Mouse (Mus musculus) midbrain, embryonic 11.5 days (tissue): ENCODE measurements around the gene Gm42715. TPM values are rescaled to one million over a fixed set of nuclear protein-coding genes. Genes with fewer than 3 reads are reported as not detected.
A peak's percentile ranks its signal among the peaks of the same experiment; 100 is the strongest.

Source experiments
- ATAC-seq: fragments of 200-750 bp; cut with Nextera tagmentation; 2 replicates; pipeline ENCODE4 v1.8.0; 2017; ENCODE audit warnings: moderate TSS enrichment, moderate library complexity; ENCODE audit not compliant: low FRiP score
- DNase-seq: peaks from one replicate; pipeline ENCODE4 v3.0.0; 2015; ENCODE audit warnings: low spot score; ENCODE audit errors: missing footprints
- H3K27ac ChIP-seq: fragments of 300-500 bp; sonication (generic); 2 replicates; pipeline ENCODE4 v1.5.1; 2014; ENCODE audit warnings: low read depth, low read length
- H3K27me3 ChIP-seq: fragments of 300-500 bp; sonication (generic); 2 replicates; pipeline ENCODE4 v1.6.1; 2014; ENCODE audit warnings: mild to moderate bottlenecking, low read length, moderate library complexity, mixed read lengths; ENCODE audit not compliant: control insufficient read depth, insufficient read depth
- H3K36me3 ChIP-seq: fragments of 300-500 bp; sonication (generic); 2 replicates; pipeline ENCODE4 v1.6.1; 2014; ENCODE audit warnings: mild to moderate bottlenecking, low read length, moderate library complexity, mixed read lengths; ENCODE audit not compliant: control insufficient read depth, insufficient read depth
- H3K4me1 ChIP-seq: fragments of 300-500 bp; sonication (generic); 2 replicates; pipeline ENCODE4 v1.6.1; 2014; ENCODE audit warnings: low read length; ENCODE audit not compliant: control insufficient read depth, insufficient read depth
- H3K4me2 ChIP-seq: fragments of 300-500 bp; sonication (generic); 2 replicates; pipeline ENCODE4 v1.6.1; 2014; ENCODE audit warnings: mild to moderate bottlenecking, moderate library complexity
- H3K4me3 ChIP-seq: fragments of 300-500 bp; sonication (generic); 2 replicates; pipeline ENCODE4 v1.5.1; 2014; ENCODE audit warnings: low read depth, low read length
- H3K9ac ChIP-seq: fragments of 300-500 bp; sonication (generic); 2 replicates; pipeline ENCODE4 v1.6.1; 2014; ENCODE audit warnings: low read length
- H3K9me3 ChIP-seq: fragments of 300-500 bp; sonication (generic); 2 replicates; pipeline ENCODE4 v1.6.1; 2016; ENCODE audit warnings: low read length; ENCODE audit not compliant: control insufficient read depth
- WGBS: fragments of 180-500 bp; shearing (Covaris S2); extraction: QIAGEN DNeasy Blood & Tissue Kit; methylation state at CpG from one replicate; pipeline ENCODE4 v1.1.7; 2014; 5-methylcytosine and 5-hydroxymethylcytosine counted together
- polyA plus RNA-seq: library from polyadenylated mRNA; unstranded; fragments of >200 nt; fragmentation: Nextera tagmentation; extraction: Ambion mirVana; gene quantifications from 2 replicates; pipeline ENCODE4 v1.2.1, GENCODE M21; 2014

Gene Gm42715
- polyA plus RNA-seq, 1 experiment from 2014 or later = 19.2 TPM

GRCm38 (mm10) chr7:127561340-127561858, 42.0 kb downstream of the Gm42715 start, which contains the start of gene Tmem265:
Gene Tmem265 (plus strand): TSS chr7:127561390.
- ATAC-seq = no peak

DNA sequence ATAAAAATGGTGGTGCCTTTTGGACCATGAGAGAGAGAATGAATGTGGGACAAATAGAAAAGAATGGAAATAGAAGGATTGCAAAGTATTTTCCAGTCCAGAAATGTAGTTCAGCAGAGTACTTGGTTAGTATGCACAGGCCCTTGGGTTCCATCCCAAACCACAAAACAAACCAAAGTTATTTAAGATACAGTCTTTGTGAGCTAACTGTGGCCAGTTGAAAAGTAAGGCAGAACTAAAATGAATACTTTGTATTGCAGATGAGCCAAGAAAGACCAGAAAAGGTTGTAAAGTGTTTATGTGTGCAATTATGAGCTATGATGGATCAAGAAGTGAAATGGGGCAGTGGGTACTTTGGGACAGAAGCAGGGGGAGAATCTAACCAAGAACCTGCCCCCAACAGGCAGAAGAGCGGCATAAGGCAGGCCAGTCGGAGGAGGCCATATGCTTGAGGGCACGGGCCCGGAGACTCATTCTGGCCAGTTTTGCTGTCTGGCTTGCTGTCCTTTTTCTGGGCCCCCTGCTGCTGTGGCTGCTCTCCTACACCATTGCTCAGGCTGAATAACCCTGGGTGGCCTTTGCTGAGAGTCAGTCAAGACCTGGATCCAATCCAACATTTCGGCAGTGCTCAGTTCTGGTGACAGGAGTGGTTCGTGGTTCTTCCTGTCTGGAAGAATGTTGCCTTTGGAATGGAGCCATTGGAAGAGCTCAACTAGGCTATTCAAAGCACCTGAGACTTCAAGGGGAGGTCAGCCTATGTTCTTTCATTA, 45.2 kb downstream of the Gm42715 start:
- Histone ChIP-seq H3K4me2 (no peak overlapping the region), H3K27ac (no peak overlapping the region), H3K9ac (no peak overlapping the region), H3K4me3 (no peak overlapping the region), H3K36me3 (peaks cover 14% of the 10 kb centered on the region), H3K9me3 (no peaks in the 10 kb centered on the region), H3K4me1 (no peaks in the 10 kb centered on the region), H3K27me3 (no peaks in the 10 kb centered on the region)
- no peak for ATAC-seq
- WGBS = 93% methylated on average over 6 of the region's 6 CpGs
- no peak for DNase-seq

More at GRCm38 (mm10) chr7:127561340-127561858, 42.0 kb downstream of the Gm42715 start, which contains the start of gene Tmem265:
- DNase-seq = no peak
- H3K4me1 ChIP-seq = no peaks in the 10 kb centered on the region
- H3K9ac ChIP-seq = no peak within 1 kb of the TSS
- peaks cover 30% of the 10 kb centered on the region for H3K36me3 ChIP-seq
- H3K27me3 ChIP-seq = no peaks in the 10 kb centered on the region
- 91% methylated on average over 5 of the region's 5 CpGs for WGBS
- H3K27ac ChIP-seq = no peak within 1 kb of the TSS
- no peaks in the 10 kb centered on the region for H3K9me3 ChIP-seq
- H3K4me2 ChIP-seq = no peak within 1 kb of the TSS
- H3K4me3 ChIP-seq = no peak within 1 kb of the TSS

DNA sequence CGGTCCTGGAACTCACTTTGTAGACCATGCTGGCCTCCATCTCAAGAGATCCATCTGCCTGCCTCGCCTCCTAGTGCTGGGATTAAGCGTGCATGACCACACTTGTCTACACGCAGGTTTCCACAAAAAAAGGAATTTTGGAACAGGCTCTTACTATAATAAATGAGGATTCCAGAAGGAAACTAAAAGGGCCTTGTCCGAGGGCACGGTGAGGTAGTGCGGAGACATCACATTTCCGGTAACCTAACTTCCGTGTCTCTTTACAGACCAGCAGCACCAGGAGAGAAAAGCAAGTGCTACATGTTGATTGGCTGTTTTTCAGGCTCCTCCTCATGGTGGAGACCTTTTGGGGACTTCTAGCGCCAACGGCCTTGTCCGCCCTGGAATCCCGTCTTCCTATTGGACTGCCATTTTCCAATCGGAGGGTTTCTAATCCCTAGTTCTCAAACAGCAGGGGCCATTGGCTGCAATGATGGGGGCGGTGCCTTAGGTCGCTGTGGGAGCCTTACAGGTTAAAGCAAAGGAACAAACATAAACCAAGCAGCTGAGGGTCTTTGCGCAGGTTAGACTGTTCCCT, 53.6 kb downstream of the Gm42715 start, which contains the start of gene Phkg2:
Gene Phkg2 (plus strand): TSS at position 446 of the 577 bp plus-strand sequence.
- Histone ChIP-seq H3K4me2 (peak within 1 kb of the TSS; percentile 95), H3K27ac (peak within 1 kb of the TSS; percentile 61), H3K36me3 (peaks cover 4% of the 10 kb centered on the region; the same call in 1 of the 2 replicates), H3K9me3 (no peaks in the 10 kb centered on the region), H3K27me3 (no peaks in the 10 kb centered on the region), H3K4me1 (peaks cover 14% of the 10 kb centered on the region), H3K9ac (peak within 1 kb of the TSS; percentile 88), H3K4me3 (peak within 1 kb of the TSS; percentile 78)
- peak; percentile 95 for DNase-seq
- WGBS = under 1% methylated on average over 17 of the region's 17 CpGs
- peak; percentile 98 for ATAC-seq

- no peaks in the 10 kb centered on the region for H3K27me3 ChIP-seq
- peak; percentile 90 for DNase-seq
- peak overlapping the region; percentile 36; the same call in 1 of the 2 replicates for H3K27ac ChIP-seq
- peak overlapping the region; percentile 95 for H3K4me2 ChIP-seq
- H3K4me3 ChIP-seq = peak overlapping the region; percentile 78
- H3K9ac ChIP-seq = peak overlapping the region; percentile 88
- H3K4me1 ChIP-seq = peaks cover 14% of the 10 kb centered on the region
- WGBS = 1% methylated on average over 24 of the region's 28 CpGs
- H3K9me3 ChIP-seq = no peaks in the 10 kb centered on the region
- H3K36me3 ChIP-seq = peaks cover 7% of the 10 kb centered on the region; the same call in 1 of the 2 replicates
- no peak; the same call in 1 of the 2 replicates for ATAC-seq
Observed at GRCm38 (mm10) chr7:127573503-127574008, 54.2 kb downstream of the Gm42715 start.

DNA sequence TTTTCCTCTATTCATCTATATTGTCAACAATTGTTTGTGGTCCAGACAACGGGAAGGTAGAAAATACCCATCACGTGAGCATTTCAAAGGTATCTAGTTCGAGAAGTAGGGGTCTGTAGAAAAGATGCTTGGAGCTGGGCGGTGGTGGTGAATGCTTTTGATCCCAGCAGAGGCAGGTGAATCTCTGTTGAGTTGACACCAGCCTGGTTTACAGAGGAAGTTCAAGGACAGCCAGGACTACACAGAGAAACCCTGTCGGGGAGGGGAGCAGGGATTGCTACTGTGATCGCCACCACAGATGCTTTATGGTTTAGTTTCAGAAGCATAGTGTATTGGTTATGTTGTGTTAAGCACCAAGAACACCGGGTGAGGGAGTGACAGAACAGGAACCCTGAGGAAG, 54.7 kb downstream of the Gm42715 start:
- H3K4me2 ChIP-seq = peak overlapping the region; percentile 95
- no peaks in the 10 kb centered on the region for H3K9me3 ChIP-seq
- peak overlapping the region; percentile 88 for H3K9ac ChIP-seq
- no peaks in the 10 kb centered on the region for H3K27me3 ChIP-seq
- H3K36me3 ChIP-seq = peaks cover 7% of the 10 kb centered on the region; the same call in 1 of the 2 replicates
- H3K27ac ChIP-seq = no peak overlapping the region
- H3K4me3 ChIP-seq = peak overlapping the region; percentile 78
- ATAC-seq = no peak
- H3K4me1 ChIP-seq = peaks cover 14% of the 10 kb centered on the region
- 28% methylated on average over 7 of the region's 7 CpGs for WGBS
- no peak for DNase-seq

DNA sequence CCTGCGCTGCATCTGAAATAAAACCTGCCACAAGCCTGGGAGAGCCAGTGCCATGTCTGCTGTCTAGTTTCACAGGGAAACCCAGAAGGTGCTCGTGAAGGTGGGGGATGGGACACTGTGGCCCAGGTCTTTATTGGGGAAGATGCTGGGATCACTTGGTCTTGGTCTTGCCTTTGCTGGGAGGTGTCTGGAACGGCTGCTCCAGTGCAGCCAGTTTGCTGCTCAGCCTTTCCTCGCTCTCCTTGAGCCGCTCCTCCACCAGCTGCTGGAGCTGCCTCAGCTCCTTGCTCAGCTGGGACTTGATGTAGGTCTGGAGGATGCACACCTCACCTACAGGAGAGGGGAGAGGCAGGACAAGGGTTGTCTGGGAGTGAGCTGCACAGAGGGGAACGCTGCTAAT, 63.9 kb downstream of the Gm42715 start:
- DNase-seq = no peak
- Histone ChIP-seq H3K36me3 (peaks cover 15% of the 10 kb centered on the region), H3K27ac (no peak overlapping the region), H3K9ac (no peak overlapping the region), H3K27me3 (no peaks in the 10 kb centered on the region), H3K4me2 (no peak overlapping the region), H3K4me1 (peaks cover 6% of the 10 kb centered on the region), H3K4me3 (no peak overlapping the region), H3K9me3 (no peaks in the 10 kb centered on the region)
- 91% methylated on average over 6 of the region's 6 CpGs for WGBS
- no peak for ATAC-seq

DNA sequence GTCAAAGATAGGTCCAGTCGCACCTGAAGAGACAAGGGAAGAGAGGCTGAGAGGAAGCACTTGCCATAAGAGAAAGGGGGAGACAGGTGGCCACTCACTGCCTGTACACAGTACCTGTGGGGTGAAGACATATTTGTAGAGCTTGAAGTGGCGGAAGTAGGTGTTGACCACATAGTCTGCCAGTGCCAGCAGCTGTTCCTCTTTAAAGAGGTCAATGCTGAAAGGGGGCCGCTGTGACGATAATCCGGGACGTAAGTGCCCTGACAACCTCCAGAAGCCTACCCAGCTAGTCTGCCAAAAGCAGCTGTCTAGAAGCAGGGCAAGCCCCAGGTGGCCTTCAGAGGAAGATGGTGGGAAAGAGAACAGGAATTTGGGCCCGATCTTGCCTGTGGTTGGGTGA, 65.6 kb downstream of the Gm42715 start:
- Histone ChIP-seq H3K4me2 (no peak overlapping the region), H3K27ac (no peak overlapping the region), H3K27me3 (no peaks in the 10 kb centered on the region), H3K9ac (no peak overlapping the region), H3K36me3 (peaks cover 11% of the 10 kb centered on the region), H3K4me1 (peaks cover 13% of the 10 kb centered on the region), H3K4me3 (no peak overlapping the region), H3K9me3 (no peaks in the 10 kb centered on the region)
- WGBS = 90% methylated on average over 7 of the region's 7 CpGs
- DNase-seq (no peak), ATAC-seq (no peak)

GRCm38 (mm10) chr7:127586149-127586548, 66.8 kb downstream of the Gm42715 start:
- no peak overlapping the region for H3K4me3 ChIP-seq
- WGBS = 97% methylated on average over 6 of the region's 6 CpGs
- ATAC-seq (no peak), DNase-seq (no peak)
- no peak overlapping the region for H3K4me2 ChIP-seq
- H3K9ac ChIP-seq = no peak overlapping the region
- peaks cover 16% of the 10 kb centered on the region for H3K36me3 ChIP-seq
- H3K4me1 ChIP-seq = peaks cover 13% of the 10 kb centered on the region
- no peaks in the 10 kb centered on the region for H3K9me3 ChIP-seq
- no peak overlapping the region for H3K27ac ChIP-seq
- H3K27me3 ChIP-seq = no peaks in the 10 kb centered on the region
